Mouse (Mus musculus) layer of hippocampus, adult 2 months (tissue): ENCODE data around the gene Baiap2l1. TPM values are rescaled to one million over a fixed set of nuclear protein-coding genes. Genes with fewer than 3 reads are reported as not detected.

Experiments
- DNase-seq, 2 experiments: peaks; one replicate each; pipeline ENCODE4 v3.0.0; 2022; ENCODE audit warnings: low spot score in 2 of 2
- H3K27ac ChIP-seq: fragments of 200-600 bp; 2 replicates; pipeline ENCODE4 v1.8.1; 2022
- H3K4me3 ChIP-seq: fragments of 200-600 bp; 2 replicates; pipeline ENCODE4 v1.8.1; 2022; ENCODE audit warnings: mild to moderate bottlenecking
- CTCF ChIP-seq: fragments of 200-600 bp; conservative IDR thresholded peaks from 2 replicates; pipeline ENCODE4 v1.8.1; 2022; ENCODE audit warnings: antibody characterized with exemption, mild to moderate bottlenecking, moderate library complexity
- total RNA-seq, 2 experiments: library from RNA; stranded (reverse); gene quantifications; 2 replicates each; pipeline ENCODE4 v1.2.3; 2021

The Baiap2l1 gene
- total RNA-seq, 2 experiments from 2014 or later = 0.46 to 0.49 TPM

GRCm38 (mm10) chr5:144269926-144270325 lies 88.0 kb downstream of the Baiap2l1 start:
- H3K27ac ChIP-seq = no peak overlapping the region
- no peak for TF ChIP-seq CTCF
- no peak for DNase-seq

DNA sequence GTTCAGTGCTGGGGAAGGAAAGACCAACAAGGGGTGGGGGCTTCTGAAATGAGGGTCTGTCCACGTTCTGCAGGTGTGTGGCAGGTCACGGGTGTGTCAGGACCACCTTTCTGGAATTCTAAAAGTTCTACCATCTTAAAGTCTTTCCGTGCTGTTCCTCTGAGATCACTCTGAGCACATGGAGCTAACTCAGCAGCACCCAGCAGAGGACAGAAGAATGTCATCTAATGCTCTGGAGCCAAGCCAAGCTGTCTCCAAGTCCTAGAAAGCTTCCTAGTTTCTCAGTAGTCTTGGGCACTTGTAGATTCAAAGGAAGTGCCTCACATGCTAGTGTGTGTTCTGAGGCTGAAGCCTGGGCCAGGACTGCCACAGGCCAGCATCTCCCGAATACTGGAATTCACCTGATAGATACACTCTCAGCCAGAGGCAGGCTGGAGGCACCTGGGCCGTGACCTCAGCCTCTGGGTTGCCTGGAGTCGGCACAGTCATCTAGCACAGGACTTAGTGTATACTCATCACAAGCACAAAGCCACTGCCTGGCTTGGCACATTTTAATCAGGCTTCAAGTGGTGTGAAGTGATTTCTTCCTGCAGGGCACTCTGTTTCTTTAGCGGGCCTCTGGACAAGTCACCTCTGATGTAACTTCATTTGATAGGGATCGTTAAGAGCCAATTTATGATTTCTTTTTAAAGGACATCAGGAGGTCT lies 90.2 kb downstream of the Baiap2l1 start:
- peak; percentile 71 for TF ChIP-seq CTCF
- H3K27ac ChIP-seq = no peak overlapping the region
- DNase-seq = peak; percentile 49 to 51
- no peak overlapping the region for H3K4me3 ChIP-seq

More at GRCm38 (mm10) chr5:144269926-144270325, 88.0 kb downstream of the Baiap2l1 start:
- no peak overlapping the region for H3K4me3 ChIP-seq

GRCm38 (mm10) chr5:144263496-144263895 lies 94.4 kb downstream of the Baiap2l1 start:
- DNase-seq = no peak
- TF ChIP-seq CTCF = no peak
- Histone ChIP-seq H3K27ac (no peak overlapping the region), H3K4me3 (no peak overlapping the region)

DNA sequence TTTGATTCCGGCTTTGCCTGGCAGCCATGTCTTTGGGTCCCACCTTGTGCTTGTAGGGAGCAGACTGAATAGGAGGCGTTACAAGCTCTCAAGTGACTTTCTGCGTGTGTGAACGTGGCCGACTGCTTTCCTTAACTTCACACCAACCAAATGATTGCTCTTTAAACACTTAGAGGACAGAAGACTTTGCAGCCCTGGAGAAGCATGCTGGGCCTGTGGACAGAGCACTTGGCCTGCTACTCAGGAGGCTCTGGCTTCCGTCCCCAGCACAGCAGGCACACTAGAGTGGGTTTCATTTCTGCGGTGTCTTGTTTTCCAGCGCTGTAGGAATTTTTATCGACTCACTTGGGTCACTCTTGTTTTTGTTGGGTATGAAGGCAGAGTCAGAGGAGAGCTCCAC lies 94.8 kb downstream of the Baiap2l1 start:
- no peak for DNase-seq
- no peak overlapping the region for H3K27ac ChIP-seq
- no peak for TF ChIP-seq CTCF
- no peak overlapping the region for H3K4me3 ChIP-seq

DNA sequence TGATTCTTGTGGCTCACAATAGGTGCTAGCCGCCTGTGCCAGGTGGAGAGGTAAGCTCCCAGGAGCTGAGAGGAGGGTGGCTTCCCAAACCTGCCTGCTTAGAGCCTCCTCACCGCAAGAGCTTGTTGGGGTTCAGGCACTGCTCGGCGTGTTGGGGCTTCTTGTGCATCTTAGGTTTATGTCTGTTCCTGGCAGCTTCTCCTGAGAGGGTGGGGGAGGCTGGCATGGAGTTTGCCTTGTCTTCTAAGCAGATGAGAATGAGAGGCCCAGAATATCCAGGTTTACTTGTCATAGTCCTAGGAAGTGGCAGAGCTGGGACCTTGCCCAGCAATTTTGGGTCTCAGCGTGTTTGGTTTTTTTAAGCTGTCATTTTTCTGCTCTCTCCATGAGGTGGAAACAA lies 96.1 kb downstream of the Baiap2l1 start:
- no peak for TF ChIP-seq CTCF
- Histone ChIP-seq H3K27ac (no peak overlapping the region), H3K4me3 (no peak overlapping the region)
- DNase-seq = no peak

GRCm38 (mm10) chr5:144261309-144261708 lies 96.6 kb downstream of the Baiap2l1 start:
- no peak overlapping the region for H3K4me3 ChIP-seq
- DNase-seq = no peak
- TF ChIP-seq CTCF = no peak
- no peak overlapping the region for H3K27ac ChIP-seq

- DNase-seq = no peak
- H3K4me3 ChIP-seq = no peak overlapping the region
- H3K27ac ChIP-seq = no peak overlapping the region
- no peak for TF ChIP-seq CTCF
Measured at GRCm38 (mm10) chr5:144260464-144260863, 97.4 kb downstream of the Baiap2l1 start.

DNA sequence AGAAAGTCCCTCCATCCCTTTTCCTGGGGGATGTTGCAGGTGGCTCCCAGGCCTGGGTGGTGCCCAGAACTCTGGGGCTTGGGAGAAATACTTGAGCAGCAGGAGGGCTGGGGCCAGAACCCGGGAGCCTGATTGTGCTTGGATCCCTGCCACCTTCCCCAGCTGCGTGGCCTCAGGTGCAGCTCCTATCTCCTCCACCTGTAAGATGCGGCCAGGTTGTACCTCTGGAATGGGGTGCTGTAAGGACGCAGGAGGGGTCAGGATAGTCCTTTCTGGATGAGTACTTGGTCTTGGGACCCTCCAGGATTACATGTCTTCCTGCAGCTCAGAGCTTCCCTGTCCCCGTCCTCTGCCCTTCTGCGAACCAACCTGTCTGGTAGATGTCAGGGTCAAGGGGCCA lies 98.7 kb downstream of the Baiap2l1 start:
- TF ChIP-seq CTCF = no peak
- H3K4me3 ChIP-seq = no peak overlapping the region
- no peak overlapping the region for H3K27ac ChIP-seq
- DNase-seq = no peak

GRCm38 (mm10) chr5:144258687-144259086 lies 99.2 kb downstream of the Baiap2l1 start:
- H3K27ac ChIP-seq = peak overlapping the region; percentile 12; the same call in 1 of the 2 replicates

DNA sequence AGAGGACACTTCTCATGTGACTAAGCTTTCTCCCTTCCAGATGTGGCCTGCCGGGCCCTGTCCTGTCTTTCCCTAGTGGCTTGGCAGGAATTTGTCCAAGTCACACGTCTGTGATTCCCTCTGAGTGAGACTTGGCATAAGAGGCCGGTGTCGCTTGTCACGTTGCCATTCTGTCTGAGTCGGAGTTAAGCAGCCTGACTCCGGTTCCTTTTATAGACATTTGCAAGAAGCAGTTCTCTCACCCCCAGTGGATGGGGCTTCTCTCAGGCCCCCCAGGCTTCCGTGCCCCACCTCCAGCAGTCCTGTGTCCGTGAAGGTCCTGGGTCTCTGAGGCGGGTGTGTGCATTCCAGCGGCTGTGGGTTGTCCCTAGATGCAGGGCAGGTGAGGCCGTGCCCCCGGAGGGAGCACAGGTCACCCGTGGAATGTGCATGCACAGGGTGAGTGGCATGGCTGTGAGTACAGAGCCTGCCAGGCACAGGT lies 99.7 kb downstream of the Baiap2l1 start:
- TF ChIP-seq CTCF = no peak
- no peak for DNase-seq

More at GRCm38 (mm10) chr5:144258687-144259086, 99.2 kb downstream of the Baiap2l1 start:
- H3K4me3 ChIP-seq = peak overlapping the region; percentile 41; the same call in 1 of the 2 replicates
- no peak for DNase-seq
- TF ChIP-seq CTCF = no peak

DNA sequence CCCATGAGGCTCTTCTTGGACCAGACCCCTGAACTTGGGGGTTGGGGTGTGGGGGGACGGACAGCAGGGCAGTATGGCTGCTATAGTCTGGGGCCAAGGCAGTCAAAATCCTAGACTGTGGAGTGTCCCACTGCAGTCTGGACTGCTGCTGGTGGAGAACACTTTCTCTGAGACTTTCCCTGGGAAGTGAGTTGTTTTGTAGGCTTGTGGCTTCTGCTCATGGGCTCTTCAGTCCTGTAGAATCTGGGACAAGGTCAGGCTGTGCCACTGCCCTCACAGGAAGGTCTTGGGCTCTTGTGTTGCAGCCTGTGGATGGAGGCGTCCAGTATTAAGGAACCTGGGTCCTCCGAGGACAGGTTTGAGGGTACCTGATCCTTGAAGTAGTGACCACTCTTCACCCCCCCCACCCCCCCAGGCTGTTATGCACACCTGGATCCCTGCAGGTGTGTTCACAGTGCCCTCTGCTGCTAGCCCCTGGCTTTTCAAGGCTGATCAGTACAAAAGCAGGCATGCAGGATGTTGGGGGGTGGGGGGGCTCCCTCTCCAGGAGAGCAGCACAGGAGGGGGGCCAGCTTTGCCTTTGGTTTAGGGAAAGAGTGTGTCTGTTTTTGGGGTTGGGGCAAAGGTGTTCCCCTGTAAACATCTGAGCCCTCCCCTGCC lies 100.3 kb downstream of the Baiap2l1 start:
- Histone ChIP-seq H3K27ac (peak overlapping the region; percentile 94; the same call in 1 of the 2 replicates), H3K4me3 (peak overlapping the region; percentile 41)
- peak; percentile 28 for TF ChIP-seq CTCF
- DNase-seq = no peak

More for the DNA sequence above, 99.7 kb downstream of the Baiap2l1 start:
- Histone ChIP-seq H3K27ac (peak overlapping the region; percentile 53; the same call in 1 of the 2 replicates), H3K4me3 (peak overlapping the region; percentile 41)

- H3K27ac ChIP-seq = peak overlapping the region; percentile 94
- no peak for TF ChIP-seq CTCF
- peak overlapping the region; percentile 82 for H3K4me3 ChIP-seq
- no peak for DNase-seq
Measured at GRCm38 (mm10) chr5:144256888-144257287, 101.0 kb downstream of the Baiap2l1 start.

- no peak for TF ChIP-seq CTCF
- Histone ChIP-seq H3K4me3 (peak overlapping the region; percentile 82), H3K27ac (peak overlapping the region; percentile 94)
- no peak for DNase-seq
Measured at GRCm38 (mm10) chr5:144256541-144256870, 101.4 kb downstream of the Baiap2l1 start.
